Mouse (Mus musculus): ENCODE data around the gene Bcl6. TPM values are rescaled to one million over a fixed set of nuclear protein-coding genes. Genes with fewer than 3 reads are reported as not detected.

Bcl6 gene
- polyA plus RNA-seq, 1 experiment = 16.2 TPM

DNA sequence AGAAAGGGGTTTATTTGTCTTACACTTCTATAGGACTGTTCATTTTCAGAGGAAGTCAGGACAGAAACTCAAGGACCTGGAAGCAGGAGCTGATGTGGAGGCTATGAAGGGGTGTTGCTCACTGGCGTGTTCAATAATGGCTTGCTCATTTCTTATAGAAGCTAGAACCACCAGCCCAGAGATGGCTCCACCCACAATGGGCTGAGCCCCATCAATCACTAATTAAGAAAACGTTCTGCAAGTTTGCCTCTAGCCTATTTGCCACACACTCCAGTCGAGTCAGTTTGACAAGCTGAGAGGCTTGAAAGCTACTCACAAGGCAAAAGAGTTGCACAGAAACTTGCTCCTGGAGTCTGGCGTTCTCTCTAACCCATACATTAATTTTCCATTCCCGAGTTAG, 67.0 kb downstream of the Bcl6 start:
- TF ChIP-seq CTCF (IDR thresholded peaks at IDR 0.05; ENCODE audit: extremely low read depth, insufficient read depth, low read length) (no peak), POLR2A (IDR thresholded peaks at IDR 0.05; ENCODE audit: extremely low read depth, insufficient read depth, low read length) (no peak)
- H3K27ac ChIP-seq (ENCODE audit: insufficient read depth, low read length) = no peak overlapping the region
- no peak overlapping the region for H3K4me3 ChIP-seq (ENCODE audit: insufficient read depth, low read length)
- H3K4me1 ChIP-seq (ENCODE audit: control insufficient read depth, insufficient read depth, low read length) = no peaks in the 10 kb centered on the region

DNA sequence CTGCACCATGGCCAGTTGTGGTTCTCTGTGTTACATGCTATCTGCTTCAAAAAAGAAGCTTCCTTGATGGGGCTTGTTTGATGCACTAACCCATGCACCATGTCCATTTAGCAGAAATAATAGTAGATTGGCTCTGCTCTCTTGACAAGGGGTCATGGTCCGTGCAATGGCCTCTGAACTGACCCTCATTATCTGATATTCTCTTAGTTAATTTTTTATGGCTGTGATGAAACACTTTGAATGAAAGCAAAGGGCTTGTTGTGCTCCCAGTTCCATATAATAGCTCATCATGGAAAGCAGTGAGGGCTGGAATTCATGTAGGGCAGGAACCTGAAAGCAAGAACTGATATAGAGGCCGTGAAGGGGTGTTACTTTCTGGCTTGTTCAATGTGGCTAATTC, 69.2 kb downstream of the Bcl6 start:
- H3K4me1 ChIP-seq (ENCODE audit: control insufficient read depth, insufficient read depth, low read length) = no peaks in the 10 kb centered on the region
- TF ChIP-seq CTCF (IDR thresholded peaks at IDR 0.05; ENCODE audit: extremely low read depth, insufficient read depth, low read length) (no peak), POLR2A (IDR thresholded peaks at IDR 0.05; ENCODE audit: extremely low read depth, insufficient read depth, low read length) (no peak)
- no peak overlapping the region for H3K4me3 ChIP-seq (ENCODE audit: insufficient read depth, low read length)
- no peak overlapping the region for H3K27ac ChIP-seq (ENCODE audit: insufficient read depth, low read length)

Other genes starting within 250 kb of the Bcl6 start
- 646 and 669 TPM in 2 replicates for gene Sst, start 97.9 kb downstream of the Bcl6 start, polyA plus RNA-seq (2012; rRNA removed)
- gene Rtp2, start 56.5 kb downstream of the Bcl6 start, polyA plus RNA-seq (2012; rRNA removed) = 0.04 TPM in 2 replicates
- not detected in 2 replicates for gene Gm37419, start 370 bp downstream of the Bcl6 start, polyA plus RNA-seq (2012; rRNA removed)

Data from cortical plate, adult 2 months (tissue).